32 mouse cellular contexts compared by ENCODE assay signal in genomic region chr10:7176205-7176910, GRCm38 (mm10). TPM values are rescaled to one million over a fixed set of nuclear protein-coding genes. Genes with fewer than 3 reads are reported as not detected.
DNase-seq lines count a peak whose midpoint lies in the region; ATAC-seq lines count a peak whose summit lies in the region.
"Had no signal": no experiment of that assay in that cellular context is flagged by ENCODE, and none has a peak within 500 bp of the region (broad histone marks: within the 10 kb centered on the region; RNA-seq: fewer than 3 reads in every experiment).

No protein-coding gene starts in this region.

- DNase-seq in kidney, postnatal 4 days: no peak
- no peak for DNase-seq in urinary bladder, adult 2 months (ENCODE audit: low spot score)
- DNase-seq in midbrain, embryonic 11.5 days (ENCODE audit: low spot score, missing footprints): no peak
- DNase-seq: adrenal gland, postnatal 14 days; cerebellum, adult 11 months; cerebellum, adult 9-10 months; cerebellum, postnatal 36 days; gastrocnemius, postnatal 14 days; kidney, adult 11 months; kidney, postnatal 25 days; left cerebral cortex, postnatal 4 days; liver, postnatal 0 days; lung, postnatal 14 days; retina, postnatal 1 day; right cerebral cortex, postnatal 25 days; thymus, adult 18-20 months; thymus, postnatal 25 days had no signal

- no peak overlapping the region for H3K27ac ChIP-seq in kidney, embryonic 15.5 days
- H3K27ac ChIP-seq in neural tube, embryonic 14.5 days (ENCODE audit: low read depth, low read length): no peak overlapping the region
- no peak overlapping the region for H3K27ac ChIP-seq in neural tube, embryonic 15.5 days (replicated peaks)
- no peak overlapping the region for H3K27ac ChIP-seq in limb, embryonic 13.5 days
- no peak overlapping the region for H3K27ac ChIP-seq in midbrain, embryonic 11.5 days (ENCODE audit: low read depth, low read length)
- H3K27ac ChIP-seq: embryonic facial prominence, embryonic 12.5 days; forebrain, embryonic 13.5 days; hindbrain, embryonic 13.5 days; layer of hippocampus, adult 2 months; left cerebral cortex, adult 2 months; liver, embryonic 12.5 days; midbrain, embryonic 10.5 days; neural tube, embryonic 13.5 days; stomach, embryonic 15.5 days had no signal

- H3K36me3 ChIP-seq in kidney, embryonic 15.5 days: no peaks in the 10 kb centered on the region
- no peaks in the 10 kb centered on the region for H3K36me3 ChIP-seq in neural tube, embryonic 14.5 days (ENCODE audit: control insufficient read depth, insufficient read depth, low read length)
- no peaks in the 10 kb centered on the region for H3K36me3 ChIP-seq in neural tube, embryonic 15.5 days
- no peaks in the 10 kb centered on the region for H3K36me3 ChIP-seq in limb, embryonic 13.5 days
- no peaks in the 10 kb centered on the region for H3K36me3 ChIP-seq in midbrain, embryonic 11.5 days (ENCODE audit: control insufficient read depth, insufficient read depth, low read length)
- H3K36me3 ChIP-seq: embryonic facial prominence, embryonic 12.5 days; hindbrain, embryonic 13.5 days; liver, embryonic 12.5 days; midbrain, embryonic 10.5 days; neural tube, embryonic 13.5 days; stomach, embryonic 15.5 days had no signal

- no peaks in the 10 kb centered on the region for H3K9me3 ChIP-seq in kidney, embryonic 15.5 days (replicated peaks)
- H3K9me3 ChIP-seq in neural tube, embryonic 14.5 days (ENCODE audit: control insufficient read depth, low read length): no peaks in the 10 kb centered on the region
- no peaks in the 10 kb centered on the region for H3K9me3 ChIP-seq in neural tube, embryonic 15.5 days (replicated peaks)
- H3K9me3 ChIP-seq in limb, embryonic 13.5 days: no peaks in the 10 kb centered on the region
- H3K9me3 ChIP-seq in midbrain, embryonic 11.5 days (ENCODE audit: control insufficient read depth, low read length): no peaks in the 10 kb centered on the region
- H3K9me3 ChIP-seq: embryonic facial prominence, embryonic 12.5 days; forebrain, embryonic 13.5 days; hindbrain, embryonic 13.5 days; liver, embryonic 12.5 days; midbrain, embryonic 10.5 days; neural tube, embryonic 13.5 days; stomach, embryonic 15.5 days had no signal

- no peaks in the 10 kb centered on the region for H3K27me3 ChIP-seq in kidney, embryonic 15.5 days
- no peaks in the 10 kb centered on the region for H3K27me3 ChIP-seq in neural tube, embryonic 14.5 days (ENCODE audit: control insufficient read depth, insufficient read depth, low read length)
- no peaks in the 10 kb centered on the region for H3K27me3 ChIP-seq in neural tube, embryonic 15.5 days (replicated peaks)
- H3K27me3 ChIP-seq in limb, embryonic 13.5 days: no peaks in the 10 kb centered on the region
- no peaks in the 10 kb centered on the region for H3K27me3 ChIP-seq in midbrain, embryonic 11.5 days (ENCODE audit: control insufficient read depth, insufficient read depth, low read length)
- H3K27me3 ChIP-seq: embryonic facial prominence, embryonic 12.5 days; forebrain, embryonic 13.5 days; hindbrain, embryonic 13.5 days; liver, embryonic 12.5 days; neural tube, embryonic 13.5 days; Patski; stomach, embryonic 15.5 days had no signal

- H3K4me2 ChIP-seq in kidney, embryonic 15.5 days: no peak overlapping the region
- H3K4me2 ChIP-seq in neural tube, embryonic 14.5 days (ENCODE audit: low read depth, low read length): no peak overlapping the region
- no peak overlapping the region for H3K4me2 ChIP-seq in neural tube, embryonic 15.5 days
- H3K4me2 ChIP-seq in limb, embryonic 13.5 days (replicated peaks): no peak overlapping the region
- no peak overlapping the region for H3K4me2 ChIP-seq in midbrain, embryonic 11.5 days
- H3K4me2 ChIP-seq: embryonic facial prominence, embryonic 12.5 days; forebrain, embryonic 13.5 days; hindbrain, embryonic 13.5 days; liver, embryonic 12.5 days; neural tube, embryonic 13.5 days; stomach, embryonic 15.5 days had no signal

- peaks cover 47% of the 10 kb centered on the region for H3K4me1 ChIP-seq in kidney, embryonic 15.5 days
- no peaks in the 10 kb centered on the region for H3K4me1 ChIP-seq in neural tube, embryonic 14.5 days (ENCODE audit: control insufficient read depth, insufficient read depth, low read length)
- H3K4me1 ChIP-seq in neural tube, embryonic 15.5 days: no peaks in the 10 kb centered on the region
- peaks cover 28% of the 10 kb centered on the region for H3K4me1 ChIP-seq in limb, embryonic 13.5 days
- H3K4me1 ChIP-seq in midbrain, embryonic 11.5 days (ENCODE audit: control insufficient read depth, insufficient read depth, low read length): no peaks in the 10 kb centered on the region; the same call in 1 of the 2 replicates
- H3K4me1 ChIP-seq: forebrain, embryonic 13.5 days; hindbrain, embryonic 13.5 days had no signal

- no peak overlapping the region for H3K9ac ChIP-seq in kidney, embryonic 15.5 days
- no peak overlapping the region for H3K9ac ChIP-seq in neural tube, embryonic 14.5 days (replicated peaks; ENCODE audit: low read depth, low read length)
- H3K9ac ChIP-seq in neural tube, embryonic 15.5 days (replicated peaks): no peak overlapping the region
- H3K9ac ChIP-seq in limb, embryonic 13.5 days: no peak overlapping the region
- no peak overlapping the region for H3K9ac ChIP-seq in midbrain, embryonic 11.5 days (ENCODE audit: low read length)
- H3K9ac ChIP-seq: embryonic facial prominence, embryonic 12.5 days; forebrain, embryonic 13.5 days; hindbrain, embryonic 13.5 days; liver, embryonic 12.5 days; liver, postnatal 0 days; neural tube, embryonic 13.5 days; stomach, embryonic 15.5 days had no signal

- ATAC-seq in kidney, embryonic 15.5 days (replicated peaks; ENCODE audit: low FRiP score): peak; percentile 35; the same call in 1 of the 2 replicates
- peak; percentile 41; the same call in 1 of the 2 replicates for ATAC-seq in neural tube, embryonic 14.5 days (ENCODE audit: low read depth)
- no peak for ATAC-seq in neural tube, embryonic 15.5 days (ENCODE audit: low FRiP score)
- ATAC-seq in limb, embryonic 13.5 days (ENCODE audit: low FRiP score, low read depth): peak; percentile 41; the same call in 1 of the 2 replicates
- ATAC-seq in midbrain, embryonic 11.5 days (ENCODE audit: low FRiP score): no peak; the same call in 1 of the 2 replicates
- ATAC-seq: forebrain, embryonic 13.5 days; inflammation-experienced regulatory T-cells, adult 6 months; liver, embryonic 12.5 days; liver, postnatal 0 days; Patski had no signal

- H3K4me3 ChIP-seq in kidney, embryonic 15.5 days (replicated peaks): no peak overlapping the region
- H3K4me3 ChIP-seq in neural tube, embryonic 14.5 days (ENCODE audit: low read depth, low read length): no peak overlapping the region
- H3K4me3 ChIP-seq in neural tube, embryonic 15.5 days (replicated peaks): no peak overlapping the region
- H3K4me3 ChIP-seq in limb, embryonic 13.5 days: no peak overlapping the region
- no peak overlapping the region for H3K4me3 ChIP-seq in midbrain, embryonic 11.5 days (ENCODE audit: low read depth, low read length)
- H3K4me3 ChIP-seq: embryonic facial prominence, embryonic 12.5 days; forebrain, embryonic 13.5 days; hindbrain, embryonic 13.5 days; layer of hippocampus, adult 2 months; left cerebral cortex, adult 2 months; liver, embryonic 12.5 days; midbrain, embryonic 10.5 days; neural tube, embryonic 13.5 days; stomach, embryonic 15.5 days had no signal

- WGBS in kidney, embryonic 15.5 days: 72% methylated on average over 8 of the region's 8 CpGs
- 93% methylated on average over 8 of the region's 8 CpGs for WGBS in neural tube, embryonic 14.5 days
- WGBS in neural tube, embryonic 15.5 days: 95% methylated on average over 8 of the region's 8 CpGs
- WGBS in limb, embryonic 13.5 days: 82% methylated on average over 8 of the region's 8 CpGs
- 89% methylated on average over 8 of the region's 8 CpGs for WGBS in midbrain, embryonic 11.5 days

RNA-seq across cellular contexts. Expression of gene Cnksr3, which starts 35.7 kb away (rescaled TPM):
- polyA plus RNA-seq in kidney, embryonic 15.5 days (2015; fragmentation: Nextera tagmentation; extraction: Ambion mirVana): 17.1 and 18.7 TPM in 2 replicates
- polyA plus RNA-seq in neural tube, embryonic 14.5 days (2014; fragmentation: Nextera tagmentation; extraction: Ambion mirVana): 1.0 and 2.2 TPM in 2 replicates
- 2.1 and 4.6 TPM in 2 replicates for polyA plus RNA-seq in neural tube, embryonic 15.5 days (2015; fragmentation: Nextera tagmentation; extraction: Ambion mirVana)
- 11.7 and 12.7 TPM in 2 replicates for polyA plus RNA-seq in limb, embryonic 13.5 days (2015; fragmentation: Nextera tagmentation; extraction: Ambion mirVana)
- polyA plus RNA-seq in urinary bladder, adult 2 months (2012; rRNA removed): 25.0 and 26.8 TPM in 2 replicates
- 6.7 and 7.4 TPM in 2 replicates for polyA plus RNA-seq in midbrain, embryonic 11.5 days (2014; fragmentation: Nextera tagmentation; extraction: Ambion mirVana)

Comparison
In these comparisons a context has a peak if more than half of its experiments do, and no peak if none do; other contexts are left out.
1. ATAC-seq: peak in kidney, embryonic 15.5 days (single experiment), neural tube, embryonic 14.5 days (single experiment) and limb, embryonic 13.5 days (single experiment); none in neural tube, embryonic 15.5 days (single experiment) and midbrain, embryonic 11.5 days (single experiment).